Mouse (Mus musculus) adipocyte (in vitro differentiated cells): ENCODE results near the gene Capn3.
A peak's percentile ranks its signal among the peaks of the same experiment; 100 is the strongest.

Experiments
- DNase-seq: peaks from one replicate; pipeline ENCODE4 v3.0.0-alpha.2; 2016; ENCODE audit warnings: low spot score

Gene Capn3

DNA sequence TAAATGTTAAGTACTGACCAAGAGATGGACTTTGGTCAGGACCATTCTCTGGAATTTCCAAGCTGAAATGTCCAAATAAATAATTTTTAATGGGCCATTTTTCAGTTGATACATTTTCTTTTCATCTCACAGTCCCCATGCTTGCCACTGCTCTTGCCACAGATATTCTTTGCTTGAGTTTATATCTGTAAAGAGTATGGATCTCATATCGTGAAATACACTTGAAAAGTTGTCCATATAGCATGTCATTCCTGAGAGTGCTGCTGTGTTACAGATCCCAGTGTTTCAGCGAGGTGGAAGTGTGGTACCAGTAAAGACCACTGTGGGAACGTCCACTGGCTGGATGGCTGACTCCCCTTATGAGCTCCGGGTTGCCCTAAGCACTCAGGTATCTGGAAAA, at the start of gene Capn3:
Capn3 (plus strand) TSS at position 301 of the 400 bp plus-strand sequence.
- no peak for DNase-seq

DNA sequence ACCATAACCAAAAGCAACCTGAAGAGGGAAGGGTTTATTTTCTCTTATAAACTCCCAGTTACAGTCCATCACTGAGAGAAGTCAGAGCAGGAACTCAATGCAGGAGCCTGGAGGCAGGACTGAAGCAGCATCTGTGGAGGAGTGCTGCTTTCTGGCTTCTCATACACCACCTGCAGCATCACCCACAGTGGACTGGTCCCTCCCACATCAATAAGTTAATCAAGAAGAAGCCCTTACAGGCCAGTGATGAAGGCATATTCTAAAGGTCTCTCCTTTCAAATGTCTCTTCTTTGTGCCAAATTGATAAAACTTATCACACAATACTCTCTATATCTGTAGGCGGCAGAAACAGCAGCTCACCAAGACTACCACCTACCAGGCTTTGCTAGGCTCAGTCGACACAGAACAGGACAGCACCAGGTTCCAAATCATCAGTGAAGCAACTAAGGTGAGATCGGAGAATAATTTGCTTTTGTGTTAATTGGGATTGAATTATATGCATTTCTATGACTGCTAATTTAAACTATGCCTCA, 44.7 kb upstream of the Capn3 start:
- DNase-seq, result no peak

- DNase-seq, result no peak
Measured at GRCm38 (mm10) chr2:120414113-120414512, 41.7 kb upstream of the Capn3 start.

DNA sequence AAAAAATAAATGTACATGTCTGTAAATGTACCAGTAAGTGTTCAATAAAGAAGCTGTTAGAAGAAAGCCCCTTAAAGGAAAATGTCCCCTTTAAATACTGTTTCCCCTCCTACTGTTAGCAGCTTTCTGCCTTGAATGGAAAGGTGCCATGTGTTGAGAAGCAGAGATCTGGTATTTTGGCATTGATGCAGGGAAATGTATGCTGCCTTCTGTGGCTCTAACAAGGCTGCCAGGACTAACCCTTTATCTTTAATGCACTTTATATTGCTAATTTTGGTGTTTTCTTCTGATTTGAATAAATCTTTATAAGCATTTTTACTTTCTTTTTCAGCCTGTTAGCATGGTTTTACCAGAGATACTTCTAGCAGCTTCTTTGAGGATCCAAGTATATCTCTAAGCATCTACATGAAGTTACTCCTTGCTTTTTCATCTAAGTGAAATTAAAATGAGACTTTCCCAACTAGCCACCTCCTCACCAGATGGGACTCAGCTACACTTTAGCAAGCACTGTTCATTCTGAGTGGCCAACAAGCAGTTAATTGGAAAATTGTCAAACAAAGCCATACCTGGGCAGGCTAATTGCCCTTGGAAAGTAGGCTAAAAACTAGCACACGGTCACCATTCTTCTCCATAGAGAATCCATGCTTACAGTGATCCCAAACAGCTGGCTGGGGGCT, 40.9 kb upstream of the Capn3 start:
- DNase-seq, result no peak

GRCm38 (mm10) chr2:120424386-120424785, 31.4 kb upstream of the Capn3 start:
- no peak for DNase-seq

GRCm38 (mm10) chr2:120444486-120444885, 11.3 kb upstream of the Capn3 start:
- no peak for DNase-seq

DNA sequence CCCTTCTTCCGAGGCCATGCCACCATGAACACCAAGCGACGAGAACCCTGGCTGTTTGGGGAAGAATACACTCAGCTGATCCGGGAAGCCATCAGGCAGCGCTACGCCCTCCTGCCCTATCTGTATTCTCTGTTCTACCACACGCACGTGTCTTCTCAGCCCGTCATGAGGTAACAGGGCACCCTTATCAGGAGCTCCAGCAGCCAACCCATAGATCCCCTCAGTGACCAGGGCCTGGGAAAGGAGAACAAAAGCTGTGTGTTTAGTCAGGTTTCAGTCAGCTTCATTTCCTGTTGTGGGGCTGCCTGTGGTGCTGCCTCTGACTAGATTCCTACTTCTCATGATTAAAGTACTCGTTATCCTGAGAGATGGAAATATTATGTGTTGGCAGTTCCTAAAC, 9.4 kb upstream of the Capn3 start:
- no peak for DNase-seq

DNA sequence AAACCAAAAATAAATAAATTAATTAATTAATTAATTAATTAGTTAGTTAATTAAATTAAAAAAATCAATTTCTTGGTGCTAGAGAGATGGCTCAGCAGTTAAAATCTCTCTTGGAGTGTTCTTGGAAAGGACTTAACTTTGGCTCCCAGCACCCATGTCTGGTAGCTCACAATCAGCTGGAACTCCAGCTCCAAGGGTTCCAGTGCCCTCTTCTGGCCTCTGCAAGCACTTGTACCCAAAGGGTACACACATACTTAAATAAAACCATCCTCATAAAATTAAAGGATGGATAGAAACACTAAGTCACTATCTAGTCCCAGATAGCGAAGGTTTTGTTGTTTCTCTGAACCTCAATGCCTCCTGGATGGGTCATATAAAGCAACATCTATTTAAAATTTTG, 8.5 kb upstream of the Capn3 start:
- no peak for DNase-seq

- DNase-seq, result no peak
Measured at GRCm38 (mm10) chr2:120450724-120451123, 5.1 kb upstream of the Capn3 start.

DNA sequence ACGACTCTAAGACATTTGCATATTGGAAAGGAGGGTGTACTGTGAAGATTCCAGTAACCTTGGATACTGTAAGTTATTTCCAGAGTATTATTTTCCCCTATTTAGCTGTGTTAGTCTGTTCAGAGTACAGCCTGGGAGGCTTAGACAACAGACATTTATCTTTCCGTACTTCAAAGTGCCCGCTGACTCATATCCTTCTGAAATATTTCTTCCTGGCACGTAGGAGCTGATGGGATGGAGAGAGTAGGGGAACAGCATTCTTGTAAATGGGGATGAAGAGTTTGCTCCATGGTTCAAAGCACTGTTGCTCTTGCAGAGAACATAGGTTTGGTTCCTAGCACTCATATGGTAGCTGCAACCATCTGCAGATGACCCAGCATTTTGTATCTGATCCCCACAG, 3.2 kb upstream of the Capn3 start:
- no peak for DNase-seq

DNA sequence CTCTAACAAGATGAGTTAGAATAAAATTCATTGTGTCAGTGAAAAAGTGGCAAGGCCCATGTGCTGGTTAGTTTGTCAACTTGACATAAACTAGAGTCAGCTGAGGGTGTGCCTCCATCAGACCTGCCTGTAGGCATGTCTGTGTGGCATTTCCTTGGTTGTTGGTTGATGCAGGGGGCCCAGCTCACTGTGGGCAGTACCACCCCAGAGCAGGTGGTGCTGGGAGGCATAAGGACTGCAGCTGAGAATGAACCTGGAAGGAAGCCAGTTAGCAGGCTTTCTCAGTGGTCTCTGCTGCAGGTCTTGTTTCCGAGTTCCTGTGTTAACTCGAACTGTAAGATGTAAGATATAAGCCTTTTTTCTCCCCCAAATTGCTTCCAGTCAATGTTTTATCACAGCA, 832 bp upstream of the Capn3 start:
- no peak for DNase-seq

GRCm38 (mm10) chr2:120460216-120460615, 4.4 kb downstream of the Capn3 start:
- peak; percentile 93 for DNase-seq

DNA sequence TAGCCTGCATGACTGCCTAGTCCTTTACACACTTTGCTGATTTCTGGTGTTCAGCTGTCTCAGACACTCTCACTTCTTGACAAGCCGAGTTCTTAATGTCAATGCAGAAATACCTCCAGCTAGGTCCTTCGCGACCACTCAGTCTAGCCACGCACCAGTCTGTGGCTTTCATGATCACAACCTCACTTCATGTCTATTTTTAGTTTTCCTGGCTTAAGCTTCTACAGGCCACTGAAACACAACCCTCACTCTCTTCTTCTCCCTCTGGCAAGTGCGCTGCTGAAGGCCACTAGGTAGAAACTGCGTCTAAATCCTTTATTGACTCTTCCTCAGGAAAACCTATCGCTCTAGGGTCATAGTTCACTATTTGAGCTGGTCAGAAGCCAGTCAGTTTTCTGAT, 7.5 kb downstream of the Capn3 start:
- peak; percentile 22 for DNase-seq

GRCm38 (mm10) chr2:120464091-120464490, 8.3 kb downstream of the Capn3 start:
- peak; percentile 87 for DNase-seq

DNA sequence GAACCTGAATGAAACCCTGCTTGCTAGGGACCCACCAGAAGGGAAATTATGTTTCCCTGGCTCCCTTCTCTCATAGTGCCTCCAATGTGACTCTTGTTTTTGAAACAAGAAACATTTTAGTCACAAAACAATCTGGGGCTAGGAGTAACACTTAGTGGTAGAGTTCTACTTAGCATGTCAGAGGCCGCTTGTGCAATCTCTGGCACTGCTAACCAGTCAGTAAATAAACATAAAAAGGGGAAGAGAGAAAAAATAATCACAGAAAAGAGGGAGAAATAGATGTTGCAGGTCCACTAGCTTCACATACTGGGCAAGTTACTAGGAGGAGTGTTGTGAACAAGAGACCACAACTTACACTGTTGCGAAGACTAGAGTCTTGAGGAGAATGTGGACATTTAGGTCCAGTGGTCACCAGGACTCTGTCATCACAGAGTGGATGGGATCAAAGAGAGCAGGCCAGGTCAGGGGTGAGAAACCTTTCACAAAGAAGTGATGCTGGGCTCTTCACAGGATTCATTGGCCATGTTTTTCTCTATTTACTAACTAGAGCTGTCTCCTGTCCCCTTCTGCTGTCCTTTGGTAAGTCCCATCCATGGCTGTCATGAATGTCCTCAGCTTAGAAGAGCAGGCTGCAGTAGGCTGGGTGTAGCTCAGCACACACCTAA, 9.0 kb downstream of the Capn3 start:
- peak; percentile 95 for DNase-seq

GRCm38 (mm10) chr2:120465397-120465785, 9.6 kb downstream of the Capn3 start:
- peak; percentile 57 for DNase-seq

DNA sequence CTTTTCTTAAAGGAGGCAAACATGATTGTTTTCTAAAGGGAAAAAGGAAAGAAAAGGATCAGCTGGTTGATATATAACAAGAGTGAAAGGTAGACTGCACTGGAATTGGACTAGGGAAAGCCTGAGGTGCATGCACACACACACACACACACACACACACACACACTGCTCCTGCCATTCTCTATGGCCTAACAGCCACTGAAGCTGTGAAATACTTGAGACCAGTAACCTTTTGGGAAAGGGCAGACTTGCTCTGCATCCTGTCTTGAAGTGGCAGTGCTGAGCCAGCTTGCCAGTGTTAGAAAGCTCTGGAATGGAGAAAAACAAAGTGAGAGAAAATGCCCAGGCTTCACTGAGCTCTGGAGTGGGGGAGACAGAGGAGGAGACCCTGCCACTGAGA, 12.2 kb downstream of the Capn3 start:
- no peak for DNase-seq

DNA sequence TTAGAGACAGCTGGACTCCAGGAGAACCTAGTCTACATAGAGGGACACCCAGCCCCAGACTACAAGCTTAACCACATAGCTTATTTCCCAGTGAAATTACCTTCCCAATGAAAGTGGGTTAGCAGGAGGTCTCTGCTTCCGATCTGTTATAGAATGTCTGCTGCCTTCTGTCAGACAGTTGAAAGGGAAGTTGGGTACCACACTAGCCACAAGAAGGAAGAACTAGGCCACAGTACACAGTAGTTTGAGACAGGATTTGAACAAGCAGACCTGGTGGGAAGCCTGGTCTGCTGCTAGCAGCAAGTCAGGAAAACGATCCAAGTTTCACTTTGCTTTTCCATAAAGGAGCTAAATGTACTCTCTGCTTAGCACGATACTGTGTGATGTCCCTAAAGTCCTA, 13.4 kb downstream of the Capn3 start:
- no peak for DNase-seq

- no peak for DNase-seq
Measured at GRCm38 (mm10) chr2:120469715-120470114, 13.9 kb downstream of the Capn3 start.

DNA sequence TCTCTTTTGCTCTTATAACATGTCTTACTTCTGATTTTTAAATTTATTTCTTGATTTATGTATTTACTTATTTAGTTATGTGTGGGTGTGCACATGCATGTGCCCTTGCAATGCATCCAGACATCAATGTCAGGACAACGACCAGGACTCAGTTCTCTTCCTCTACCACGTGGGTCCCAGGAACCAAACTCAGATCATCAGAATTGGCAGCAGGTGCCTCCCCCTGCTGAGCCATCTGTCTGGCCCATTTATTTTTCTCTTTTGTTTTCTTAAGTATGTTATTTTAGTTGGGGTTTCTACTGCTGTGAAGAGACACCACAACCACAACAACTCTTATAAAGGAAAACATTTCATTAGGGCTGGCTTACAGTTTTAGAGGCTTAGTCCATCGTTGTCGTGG, 15.0 kb downstream of the Capn3 start:
- DNase-seq, result no peak

DNA sequence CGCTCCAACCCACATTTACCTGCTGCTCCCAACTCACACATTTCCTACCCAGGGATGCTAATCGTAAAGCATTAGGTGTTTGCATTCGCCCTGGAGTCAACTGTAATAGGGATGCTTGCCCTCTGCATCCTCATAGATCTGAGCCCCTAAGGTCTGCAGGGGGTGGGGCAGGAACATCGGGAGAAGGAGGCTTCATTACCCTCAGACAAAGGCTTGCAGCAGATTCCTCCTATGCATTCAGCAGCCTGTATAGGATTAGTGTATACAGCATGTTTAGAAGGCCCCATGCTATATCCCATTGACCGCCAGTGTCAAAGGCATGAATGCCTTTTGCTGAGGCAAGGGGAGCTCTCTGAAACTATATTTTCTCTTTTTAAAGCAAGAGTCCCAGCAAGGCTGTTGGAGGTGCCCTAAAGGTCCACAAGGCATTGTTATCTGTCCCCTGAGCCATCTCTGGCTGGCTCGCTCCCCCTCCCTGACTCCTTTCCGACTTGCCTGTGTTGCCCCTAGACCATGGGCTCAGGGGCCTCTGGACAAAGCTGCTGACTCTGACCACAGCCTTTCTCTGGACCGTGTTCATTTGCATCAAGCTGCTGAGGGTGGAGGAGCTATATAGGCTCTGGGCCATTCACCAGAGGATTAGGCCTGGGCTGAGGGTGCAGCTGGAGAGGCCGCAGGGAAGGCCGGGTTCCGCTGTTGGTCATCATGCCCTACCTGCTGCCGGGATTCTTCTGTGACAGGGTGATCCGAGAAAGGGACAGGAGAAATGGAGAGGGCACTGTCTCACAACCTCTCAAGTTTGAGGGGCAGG, 20.7 kb downstream of the Capn3 start:
- DNase-seq, result no peak

- DNase-seq, result peak; percentile 77
Measured at GRCm38 (mm10) chr2:120478600-120478999, 22.8 kb downstream of the Capn3 start.

- DNase-seq, result no peak
Measured at GRCm38 (mm10) chr2:120481921-120482320, 26.1 kb downstream of the Capn3 start.
